Mouse (Mus musculus) ES-E14 (cell line): Measurements from ENCODE around the gene Gm34653. TPM values are rescaled to one million over a fixed set of nuclear protein-coding genes. Genes with fewer than 3 reads are reported as not detected.
A peak's percentile ranks its signal among the peaks of the same experiment; 100 is the strongest.

Experiments
- DNase-seq: peaks from one replicate; pipeline ENCODE4 v3.0.0-alpha.2; 2013; ENCODE audit warnings: low read depth, low spot score
- H3K27ac ChIP-seq: 2 replicates; pipeline ENCODE4 v1.5.1; 2012; ENCODE audit warnings: low read depth, mild to moderate bottlenecking, low read length, moderate library complexity, mixed read lengths; ENCODE audit not compliant: poor library complexity, insufficient read depth, severe bottlenecking
- H3K36me3 ChIP-seq: 2 replicates; pipeline ENCODE4 v1.6.1; 2012; ENCODE audit warnings: mild to moderate bottlenecking, low read length, moderate library complexity, mixed read lengths; ENCODE audit not compliant: control insufficient read depth, poor library complexity, insufficient read depth, severe bottlenecking
- H3K4me1 ChIP-seq, 2 experiments: fragments of 150-350 bp in 1 of 2; sonication (generic) in 1 of 2; 2 replicates each; pipeline ENCODE4 v1.6.1; 2012; ENCODE audit warnings: low read length in 2 of 2, mild to moderate bottlenecking in 1 of 2, mixed read lengths in 1 of 2; ENCODE audit not compliant: control insufficient read depth in 2 of 2, insufficient read depth in 2 of 2, poor library complexity in 1 of 2
- H3K4me3 ChIP-seq, 2 experiments: fragments of 150-350 bp in 1 of 2; sonication (generic) in 1 of 2; 2 replicates each; pipeline ENCODE4 v1.5.1; 2012; ENCODE audit warnings: low read length in 2 of 2, low read depth in 1 of 2, mild to moderate bottlenecking in 1 of 2, mixed read lengths in 1 of 2; ENCODE audit not compliant: insufficient read depth in 1 of 2, poor library complexity in 1 of 2, severe bottlenecking in 1 of 2
- H3K9ac ChIP-seq: 2 replicates; pipeline ENCODE4 v1.6.1; 2012; ENCODE audit warnings: low read depth, mild to moderate bottlenecking, low read length, mixed read lengths; ENCODE audit not compliant: poor library complexity, insufficient read depth, severe bottlenecking
- H3K9me3 ChIP-seq: fragments of 150-350 bp; sonication (generic); 2 replicates; pipeline ENCODE4 v1.6.1; 2012; ENCODE audit warnings: low read depth, mild to moderate bottlenecking, low read length; ENCODE audit not compliant: control insufficient read depth, insufficient read depth
- CHD2 ChIP-seq: IDR thresholded peaks from 2 replicates; pipeline ENCODE4 v1.6.1; 2014; ENCODE audit warnings: mild to moderate bottlenecking, low read depth, low read length, inconsistent platforms
- HCFC1 ChIP-seq: IDR thresholded peaks from 2 replicates; pipeline ENCODE4 v1.6.1; 2012; ENCODE audit warnings: low read length, inconsistent platforms, borderline replicate concordance; ENCODE audit not compliant: insufficient read depth
- MAFK ChIP-seq: IDR thresholded peaks from 2 replicates; pipeline ENCODE4 v1.6.1; 2014; ENCODE audit warnings: mild to moderate bottlenecking, low read depth, low read length, inconsistent platforms; ENCODE audit not compliant: insufficient read depth
- ZC3H11A ChIP-seq: IDR thresholded peaks from 2 replicates; pipeline ENCODE4 v1.6.1; 2012; ENCODE audit warnings: low read depth, mild to moderate bottlenecking, inconsistent platforms, low read length, borderline replicate concordance
- ZNF384 ChIP-seq: IDR thresholded peaks from 2 replicates; pipeline ENCODE4 v1.6.1; 2012; ENCODE audit warnings: low read depth, low read length, inconsistent platforms
- in situ Hi-C, 2 experiments: fragments of 600-800 bp; cut with MboI; formaldehyde crosslinking; loops; one replicate each; pipeline ENCODE4 v1.15.1; 2025; ENCODE audit warnings: low sequenced_read_pairs in 2 of 2, inconsistent platforms in 1 of 2; ENCODE audit not compliant: unreplicated experiment in 2 of 2
- total RNA-seq: library from RNA; depleted of rRNA; stranded (reverse); fragments of 300-350 nt; gene quantifications from 2 replicates; pipeline ENCODE4 v1.2.3, GENCODE M21; 2012

Gm34653 gene
- total RNA-seq, 1 experiment: 0.62 TPM

DNA sequence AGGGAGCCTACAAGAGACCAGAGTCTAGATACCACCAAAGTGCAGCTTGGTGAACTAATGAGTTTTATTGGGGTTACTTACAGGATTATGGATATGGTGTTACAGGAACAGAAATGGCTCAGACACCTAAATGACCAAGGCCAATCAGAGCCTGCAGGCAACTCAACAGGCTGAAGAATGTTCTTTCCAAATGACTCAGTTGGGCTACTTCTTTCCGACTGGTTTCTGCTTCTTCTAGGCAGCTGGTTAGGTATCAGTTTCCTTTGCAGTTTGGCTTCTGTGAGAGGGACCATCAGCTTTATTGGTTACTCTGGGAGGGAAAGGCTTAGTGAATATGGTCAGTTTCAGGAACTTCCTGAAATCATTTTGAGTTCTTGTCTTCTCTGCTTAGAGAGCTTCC lies 14.9 kb downstream of the Gm34653 start:
- Histone ChIP-seq H3K27ac (no peak overlapping the region), H3K4me3 (no peak overlapping the region), H3K9me3 (no peaks in the 10 kb centered on the region), H3K36me3 (peaks cover 12% of the 10 kb centered on the region), H3K4me1 (peaks cover 0 to 5% of the 10 kb centered on the region in 2 experiments; a peak in 2 of 4 replicates), H3K9ac (no peak overlapping the region)
- TF ChIP-seq ZC3H11A (no peak), CHD2 (no peak), HCFC1 (no peak), MAFK (no peak), ZNF384 (no peak)
- in situ Hi-C loops: loop anchor here in 1 of 2 experiments (25.0 kb wide), 1 partner anchor 265 kb away; the partner anchor contains the start of genes AI182371 and Cntrl
- DNase-seq: no peak

DNA sequence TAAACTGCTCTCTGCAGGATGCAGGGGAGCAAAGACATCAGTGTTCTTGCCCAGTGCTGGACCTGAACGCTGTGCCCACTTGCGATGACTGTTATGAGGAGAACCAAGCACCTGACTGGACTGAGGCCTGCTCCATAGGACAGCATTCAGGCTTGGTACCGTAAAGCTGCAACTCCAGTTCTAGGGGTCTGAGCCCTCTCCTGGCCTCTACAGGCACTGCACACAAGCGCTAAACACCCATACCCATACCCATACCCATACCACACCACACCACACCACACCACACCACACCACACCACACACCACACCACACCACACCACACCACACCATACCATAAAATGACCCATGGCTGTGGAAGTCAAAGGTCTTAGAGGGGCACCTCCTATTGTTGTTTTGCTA lies 22.5 kb downstream of the Gm34653 start:
- Histone ChIP-seq H3K9me3 (no peaks in the 10 kb centered on the region), H3K36me3 (peaks cover 57% of the 10 kb centered on the region)

GRCm38 (mm10) chr2:34857728-34858127 lies 24.9 kb downstream of the Gm34653 start:
- H3K4me3 ChIP-seq: no peak overlapping the region
- no peak for DNase-seq
- TF ChIP-seq ZNF384 (no peak), CHD2 (no peak), MAFK (no peak), ZC3H11A (no peak)
- no peaks in the 10 kb centered on the region for H3K9me3 ChIP-seq
- H3K9ac ChIP-seq: no peak overlapping the region
- H3K27ac ChIP-seq: no peak overlapping the region
- no peaks in the 10 kb centered on the region for H3K4me1 ChIP-seq
- H3K36me3 ChIP-seq: peaks cover 55% of the 10 kb centered on the region
- in situ Hi-C loops: no loop called here

More for the DNA sequence above, 22.5 kb downstream of the Gm34653 start:
- in situ Hi-C loops: no loop called here
- TF ChIP-seq HCFC1: no peak
- no peak for TF ChIP-seq MAFK
- TF ChIP-seq CHD2: no peak
- no peak for TF ChIP-seq ZC3H11A
- no peak for TF ChIP-seq ZNF384
- Histone ChIP-seq H3K4me1 (no peaks in the 10 kb centered on the region), H3K27ac (no peak overlapping the region), H3K4me3 (no peak overlapping the region), H3K9ac (no peak overlapping the region)
- DNase-seq: no peak

DNA sequence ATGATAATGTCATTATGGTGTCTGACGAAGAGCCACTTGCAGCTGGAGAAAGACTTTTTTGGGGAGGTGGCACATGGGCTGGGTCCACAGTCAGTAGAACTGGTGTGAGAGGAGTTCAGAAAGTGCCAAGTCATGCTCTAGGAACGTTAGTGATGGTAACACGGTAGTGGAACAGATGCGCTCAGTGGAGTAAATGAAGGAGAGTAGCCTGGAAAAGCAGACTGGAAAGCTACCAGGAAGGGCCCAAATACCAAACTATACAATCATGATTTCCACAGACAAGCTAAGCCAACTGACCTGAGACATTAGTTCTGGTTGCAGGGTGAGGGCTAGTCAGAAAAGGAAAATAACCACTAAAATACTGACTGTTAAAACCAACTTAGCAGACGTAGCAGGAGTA lies 36.9 kb downstream of the Gm34653 start:
- in situ Hi-C loops: no loop called here
- Histone ChIP-seq H3K36me3 (peaks cover 10% of the 10 kb centered on the region), H3K27ac (no peak overlapping the region), H3K9ac (peak overlapping the region; percentile 67), H3K4me3 (peak overlapping the region; percentile 60 to 72), H3K9me3 (no peaks in the 10 kb centered on the region), H3K4me1 (peaks cover 0 to 5% of the 10 kb centered on the region in 2 experiments; a peak in 1 of 4 replicates)
- no peak for DNase-seq
- TF ChIP-seq ZC3H11A (no peak), ZNF384 (no peak), MAFK (peak; percentile 56; the same call in 1 of the 2 replicates)
